Mouse (Mus musculus): ENCODE measurements at regions not wholly inside any gene's neighbourhood (a gene's known extent, or its start where the extent isn't known, plus 50 kb on each side); places are given as distances from the start of the nearest gene placed in this dataset.
"Not testable (repeated sequence)": the region's sequence is repeated elsewhere in the genome, so short reads cannot be mapped to it uniquely, and the experiment has no call there.

- DNase-seq (ENCODE audit: low spot score in 2 of 2), result no peak
These were observed 191.8 kb upstream of the Fmr1 start for GRCm38 (mm10) chrX:68486585-68486984.

DNA sequence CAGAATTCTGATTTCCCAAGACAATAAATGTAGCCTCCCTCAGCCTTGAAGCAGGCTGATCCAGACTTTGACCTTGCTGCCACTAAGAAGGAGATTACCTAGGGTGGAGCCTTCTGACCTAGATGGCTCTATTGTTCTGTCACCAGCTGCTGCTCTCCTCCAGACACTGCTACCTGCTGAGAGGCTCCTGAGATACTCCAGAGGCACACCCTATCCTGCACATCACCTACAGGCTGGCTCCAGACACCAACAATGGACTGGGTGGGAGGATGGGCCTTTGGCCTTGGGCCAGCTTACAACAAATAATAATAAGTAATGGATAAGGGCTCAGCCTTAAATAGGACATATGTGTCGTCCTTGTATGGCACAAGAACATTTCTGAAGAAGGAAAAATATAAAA lies 186.3 kb upstream of the Fmr1 start:
- DNase-seq (ENCODE audit: low spot score in 2 of 2), result not testable (repeated sequence)

DNA sequence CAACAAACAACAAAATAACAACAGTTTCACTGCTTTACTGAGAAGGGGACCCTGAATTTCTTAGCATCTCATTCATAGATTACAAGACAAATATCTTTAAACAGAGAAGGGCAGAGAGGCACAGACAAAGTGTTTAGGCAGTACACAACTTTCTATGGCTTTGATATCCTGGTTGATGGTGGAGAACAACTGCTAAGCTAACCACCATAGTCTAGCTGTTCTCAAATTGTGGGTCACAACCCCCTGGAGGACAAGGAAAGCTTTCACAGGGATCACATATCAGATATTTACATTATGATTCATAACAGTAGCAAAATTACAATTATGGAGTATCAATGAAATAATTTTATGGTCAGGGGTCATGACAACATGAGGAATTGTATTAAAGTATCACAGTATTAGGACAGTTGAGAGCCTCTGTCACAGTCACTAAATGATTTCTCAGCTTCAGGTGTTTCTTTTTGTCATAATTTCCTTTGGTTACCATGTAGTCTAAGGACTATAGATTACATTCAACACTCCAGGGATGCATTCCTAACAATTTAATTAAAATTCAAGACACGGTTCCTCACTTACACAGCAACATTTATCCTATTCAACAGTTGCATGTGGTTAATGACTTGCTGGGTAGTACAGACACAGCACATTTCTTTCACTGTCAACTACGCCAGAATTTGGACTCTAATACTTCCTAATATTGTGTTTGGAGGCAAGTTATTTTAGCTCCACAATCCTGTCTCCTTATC lies 183.8 kb upstream of the Fmr1 start:
- no peak for DNase-seq (ENCODE audit: low spot score in 2 of 2)

- DNase-seq (ENCODE audit: low spot score in 2 of 2), result no peak
These were observed 183.2 kb upstream of the Fmr1 start for GRCm38 (mm10) chrX:68495144-68495493.

- no peak for DNase-seq (ENCODE audit: low spot score in 2 of 2)
These were observed 182.6 kb upstream of the Fmr1 start for GRCm38 (mm10) chrX:68495751-68496150.

GRCm38 (mm10) chrX:68497886-68498285 lies 180.5 kb upstream of the Fmr1 start:
- no peak for DNase-seq (ENCODE audit: low spot score in 2 of 2)

- no peak for DNase-seq (ENCODE audit: low spot score in 2 of 2)
These were observed 175.4 kb upstream of the Fmr1 start for GRCm38 (mm10) chrX:68502938-68503337.

- DNase-seq (ENCODE audit: low spot score in 2 of 2), result no peak
These were observed 170.7 kb upstream of the Fmr1 start for GRCm38 (mm10) chrX:68507664-68508063.

- no peak for DNase-seq (ENCODE audit: low spot score in 2 of 2)
These were observed 166.1 kb upstream of the Fmr1 start for GRCm38 (mm10) chrX:68512213-68512766.

GRCm38 (mm10) chrX:68546561-68546960 lies 131.8 kb upstream of the Fmr1 start:
- DNase-seq (ENCODE audit: low spot score in 2 of 2), result peak in 1 of 2 experiments; percentile 23

GRCm38 (mm10) chrX:68554031-68554430 lies 124.3 kb upstream of the Fmr1 start:
- no peak for DNase-seq (ENCODE audit: low spot score in 2 of 2)

DNA sequence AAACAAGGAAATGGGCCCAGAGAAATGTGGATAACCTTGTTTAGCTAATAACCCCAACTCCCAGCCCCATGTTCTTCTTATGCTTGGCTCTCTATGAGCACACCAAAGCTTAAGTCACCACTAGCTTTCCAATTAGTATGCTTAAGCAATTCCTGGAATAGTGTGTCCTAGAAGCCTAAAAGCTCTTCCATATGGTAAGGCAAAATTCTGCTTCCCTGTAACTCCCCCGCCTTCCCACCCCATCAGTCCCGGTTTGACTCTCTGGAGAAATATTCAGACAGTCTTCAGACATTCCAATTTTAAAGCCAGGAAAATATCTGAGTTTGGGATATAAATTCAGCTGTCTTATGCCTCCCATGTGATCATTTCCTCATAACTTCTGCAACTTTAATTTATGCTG lies 120.6 kb upstream of the Fmr1 start:
- peak in 1 of 2 experiments; percentile 16 for DNase-seq (ENCODE audit: low spot score in 2 of 2)

GRCm38 (mm10) chrX:68585246-68585645 lies 93.1 kb upstream of the Fmr1 start:
- peak in 1 of 2 experiments; percentile 2 for DNase-seq (ENCODE audit: low spot score in 2 of 2)

DNA sequence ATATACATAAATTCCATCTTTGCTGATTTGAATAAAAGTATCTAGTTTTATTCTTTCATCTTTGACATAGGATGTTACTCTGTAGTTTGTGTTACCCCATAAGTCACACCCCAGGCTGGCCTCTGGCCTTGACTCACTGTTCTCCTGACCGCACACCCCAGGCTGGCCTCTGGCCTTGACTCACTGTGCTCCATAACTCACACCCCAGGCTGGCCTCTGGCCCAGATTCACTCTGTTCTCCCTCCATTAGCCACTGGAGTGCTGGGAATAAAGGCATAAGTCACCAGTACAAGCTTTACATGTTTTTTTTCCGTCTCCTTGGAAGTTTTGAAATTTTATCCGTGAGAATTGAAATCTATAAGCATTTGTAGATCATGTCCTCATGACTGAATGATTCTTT lies 56.2 kb upstream of the Fmr1 start:
- no peak for DNase-seq (ENCODE audit: low spot score in 2 of 2)

Measured in left cerebral cortex, adult 8-10 months (tissue).